Mouse (Mus musculus): ENCODE results near the gene Plekhm1. TPM values are rescaled to one million over a fixed set of nuclear protein-coding genes. Genes with fewer than 3 reads are reported as not detected.

The Plekhm1 gene
- polyA plus RNA-seq, 1 experiment from 2014 or later, result 8.5 TPM

DNA sequence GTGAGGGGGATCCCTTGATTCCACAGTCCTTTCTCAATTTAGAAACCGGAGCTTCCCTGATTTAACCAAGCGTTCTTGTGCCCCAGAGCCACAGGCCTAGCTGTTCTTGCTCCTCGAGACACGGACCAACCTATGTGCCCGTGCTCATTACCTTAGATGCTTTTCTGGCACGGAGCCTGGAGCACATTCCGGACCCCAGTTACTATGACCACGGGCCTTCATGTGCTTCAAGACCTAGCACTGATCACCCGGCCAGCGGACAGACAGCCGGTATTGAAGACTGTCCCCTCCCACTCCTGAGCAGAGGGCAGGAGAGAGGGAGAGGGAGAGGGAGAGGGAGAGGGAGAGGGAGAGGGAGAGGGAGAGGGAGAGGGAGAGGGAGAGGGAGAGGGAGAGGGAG lies 57.2 kb downstream of the Plekhm1 start:
- H3K27me3 ChIP-seq (replicated peaks; ENCODE audit: control insufficient read depth, insufficient read depth, low read length), result peaks cover 15% of the 10 kb centered on the region
- 21% methylated on average over 11 of the region's 11 CpGs for WGBS
- H3K9ac ChIP-seq (ENCODE audit: low read length), result peak overlapping the region; percentile 16; the same call in 1 of the 2 replicates
- no peak for ATAC-seq (replicated peaks; ENCODE audit: low FRiP score, low TSS enrichment, low read depth)
- peaks cover 5% of the 10 kb centered on the region; the same call in 1 of the 2 replicates for H3K9me3 ChIP-seq (ENCODE audit: control insufficient read depth, low read length)
- H3K4me1 ChIP-seq (replicated peaks; ENCODE audit: control insufficient read depth, insufficient read depth, low read length), result peaks cover 11% of the 10 kb centered on the region
- H3K36me3 ChIP-seq (ENCODE audit: control insufficient read depth, insufficient read depth, low read length), result no peaks in the 10 kb centered on the region
- peak overlapping the region; percentile 20 for H3K4me3 ChIP-seq (ENCODE audit: low read depth, low read length)
- peak overlapping the region; percentile 44 for H3K4me2 ChIP-seq (ENCODE audit: low read length)
- DNase-seq (ENCODE audit: low spot score), result peak; percentile 66
- H3K27ac ChIP-seq (ENCODE audit: low read depth), result peak overlapping the region; percentile 51; the same call in 1 of the 2 replicates

DNA sequence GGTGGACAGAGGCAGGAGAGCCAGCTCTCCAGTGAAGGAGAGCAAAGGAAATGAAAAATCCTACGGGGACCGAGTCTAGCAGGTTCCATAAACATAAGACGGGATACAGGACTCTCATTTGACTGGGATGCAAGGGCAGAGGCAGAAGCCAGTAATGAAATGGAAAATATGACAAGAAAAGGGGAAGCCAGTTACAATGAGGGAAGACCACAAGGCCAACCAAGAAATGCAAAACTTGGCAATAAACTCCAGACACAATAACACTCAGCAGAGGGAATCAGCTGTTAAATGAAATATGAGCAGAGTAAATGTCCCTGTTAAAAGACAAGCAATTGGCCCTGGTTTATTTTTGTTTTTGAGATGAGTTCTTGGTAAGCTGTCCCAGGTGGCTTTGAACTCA lies 58.5 kb downstream of the Plekhm1 start:
- H3K36me3 ChIP-seq (ENCODE audit: control insufficient read depth, insufficient read depth, low read length), result no peaks in the 10 kb centered on the region
- no peak overlapping the region for H3K9ac ChIP-seq (ENCODE audit: low read length)
- 0 out of 2 replicates have a peak, but pooled peaks cover 6% of the 10 kb centered on the region for H3K27me3 ChIP-seq (replicated peaks; ENCODE audit: control insufficient read depth, insufficient read depth, low read length)
- no peak overlapping the region for H3K4me3 ChIP-seq (ENCODE audit: low read depth, low read length)
- no peak overlapping the region; the same call in 1 of the 2 replicates for H3K4me2 ChIP-seq (ENCODE audit: low read length)
- peaks cover 5% of the 10 kb centered on the region; the same call in 1 of the 2 replicates for H3K9me3 ChIP-seq (ENCODE audit: control insufficient read depth, low read length)
- no peak overlapping the region for H3K27ac ChIP-seq (ENCODE audit: low read depth)
- DNase-seq (ENCODE audit: low spot score), result no peak
- peaks cover 11% of the 10 kb centered on the region for H3K4me1 ChIP-seq (replicated peaks; ENCODE audit: control insufficient read depth, insufficient read depth, low read length)
- WGBS, result 66% methylated on average over 3 of the region's 3 CpGs
- ATAC-seq (replicated peaks; ENCODE audit: low FRiP score, low TSS enrichment, low read depth), result no peak

DNA sequence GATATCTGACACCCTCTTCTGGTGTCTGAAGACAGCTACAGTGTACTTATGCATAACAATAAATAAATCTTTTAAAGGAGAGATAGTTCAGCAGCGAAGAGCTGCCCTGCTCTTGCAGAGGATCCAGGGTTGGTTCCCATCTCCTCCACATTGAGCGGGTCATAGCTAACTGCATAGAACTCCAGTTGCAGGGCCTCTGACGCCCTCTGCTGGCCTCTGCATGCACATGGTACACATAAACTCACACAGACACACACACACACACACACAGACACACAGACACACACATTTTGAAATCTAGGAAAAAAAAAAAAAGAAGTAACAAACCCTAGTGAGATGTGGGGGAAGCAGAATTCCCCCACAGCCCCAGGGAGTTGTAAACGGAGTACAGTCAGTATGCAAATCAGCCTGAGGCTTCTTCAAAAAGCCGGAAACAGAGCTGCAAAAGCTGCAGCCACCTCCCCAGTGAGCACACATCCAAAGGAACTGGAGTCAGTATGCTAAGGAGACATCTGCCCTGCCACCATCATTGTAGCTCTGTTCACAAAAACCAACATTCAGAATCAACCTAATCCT lies 60.2 kb downstream of the Plekhm1 start:
- Histone ChIP-seq H3K27ac (ENCODE audit: low read depth) (no peak overlapping the region), H3K4me2 (ENCODE audit: low read length) (no peak overlapping the region), H3K9ac (ENCODE audit: low read length) (no peak overlapping the region), H3K4me1 (replicated peaks; ENCODE audit: control insufficient read depth, insufficient read depth, low read length) (peaks cover 11% of the 10 kb centered on the region), H3K9me3 (ENCODE audit: control insufficient read depth, low read length) (peaks cover 5% of the 10 kb centered on the region; the same call in 1 of the 2 replicates), H3K27me3 (replicated peaks; ENCODE audit: control insufficient read depth, insufficient read depth, low read length) (0 out of 2 replicates have a peak, but pooled peaks cover 6% of the 10 kb centered on the region), H3K36me3 (ENCODE audit: control insufficient read depth, insufficient read depth, low read length) (no peaks in the 10 kb centered on the region), H3K4me3 (ENCODE audit: low read depth, low read length) (no peak overlapping the region)
- no peak for ATAC-seq (replicated peaks; ENCODE audit: low FRiP score, low TSS enrichment, low read depth)
- no peak for DNase-seq (ENCODE audit: low spot score)
- 87% methylated on average over 5 of the region's 5 CpGs for whole genome bisulfite sequencing

DNA sequence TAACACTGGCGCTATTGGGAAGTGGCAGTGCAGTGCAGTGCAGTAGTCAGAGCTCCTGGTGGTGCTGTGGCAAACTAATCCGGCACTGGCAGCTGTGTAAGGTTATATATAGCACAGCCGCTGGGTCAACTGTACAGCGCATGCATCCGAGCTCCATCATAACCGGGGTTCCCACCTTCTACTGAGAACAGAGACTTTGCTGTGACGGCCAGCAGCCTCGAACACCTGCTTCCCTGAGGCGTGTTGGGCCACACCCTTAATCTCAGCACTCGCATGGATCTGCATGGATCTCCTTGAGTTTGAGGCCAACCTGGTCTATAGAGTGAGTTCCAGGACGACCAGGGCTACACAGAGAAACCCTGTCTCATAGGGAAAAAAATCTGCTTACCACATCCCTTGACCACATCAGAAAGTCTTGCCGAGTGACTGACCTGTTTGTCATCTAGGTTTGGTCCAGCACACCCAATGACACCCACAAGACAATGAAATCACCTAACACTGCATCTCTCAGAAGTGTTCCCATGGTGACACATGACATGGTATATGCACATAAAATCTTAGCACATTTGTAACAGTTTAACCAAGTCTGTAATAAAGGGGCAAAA lies 61.7 kb downstream of the Plekhm1 start:
- 87% methylated on average over 12 of the region's 12 CpGs for WGBS
- H3K27me3 ChIP-seq (replicated peaks; ENCODE audit: control insufficient read depth, insufficient read depth, low read length), result 0 out of 2 replicates have a peak, but pooled peaks cover 2% of the 10 kb centered on the region
- no peak for DNase-seq (ENCODE audit: low spot score)

DNA sequence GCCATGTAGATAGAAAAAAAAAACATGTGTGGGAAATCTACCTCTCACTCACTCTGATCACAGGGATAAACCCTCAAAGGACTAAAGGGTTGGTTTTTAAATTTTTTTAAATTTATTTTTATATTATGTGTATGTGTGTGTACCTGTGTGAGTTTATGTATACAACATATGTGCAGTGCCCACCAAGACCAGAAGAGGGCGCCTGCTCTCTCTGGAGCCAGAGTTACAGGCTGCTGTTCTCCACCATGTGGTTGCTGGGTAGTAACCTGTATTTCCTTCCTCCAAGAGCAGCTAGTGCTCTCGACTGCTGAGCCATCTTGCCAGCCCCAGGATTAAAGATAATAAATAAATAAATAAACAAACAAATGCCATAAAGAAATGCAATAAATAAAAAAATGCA lies 62.8 kb downstream of the Plekhm1 start:
- H3K36me3 ChIP-seq (ENCODE audit: control insufficient read depth, insufficient read depth, low read length), result no peaks in the 10 kb centered on the region
- 74% methylated on average over 2 of the region's 2 CpGs for WGBS
- H3K4me2 ChIP-seq (ENCODE audit: low read length), result no peak overlapping the region
- H3K27ac ChIP-seq (ENCODE audit: low read depth), result no peak overlapping the region
- peaks cover 3% of the 10 kb centered on the region; the same call in 1 of the 2 replicates for H3K4me1 ChIP-seq (replicated peaks; ENCODE audit: control insufficient read depth, insufficient read depth, low read length)
- peaks cover 5% of the 10 kb centered on the region; the same call in 1 of the 2 replicates for H3K9me3 ChIP-seq (ENCODE audit: control insufficient read depth, low read length)
- H3K27me3 ChIP-seq (replicated peaks; ENCODE audit: control insufficient read depth, insufficient read depth, low read length), result no peaks in the 10 kb centered on the region
- no peak for DNase-seq (ENCODE audit: low spot score)
- no peak overlapping the region for H3K9ac ChIP-seq (ENCODE audit: low read length)
- H3K4me3 ChIP-seq (ENCODE audit: low read depth, low read length), result no peak overlapping the region
- no peak for ATAC-seq (replicated peaks; ENCODE audit: low FRiP score, low TSS enrichment, low read depth)

More for the DNA sequence above, 61.7 kb downstream of the Plekhm1 start:
- Histone ChIP-seq H3K27ac (ENCODE audit: low read depth) (no peak overlapping the region), H3K4me3 (ENCODE audit: low read depth, low read length) (no peak overlapping the region), H3K4me1 (replicated peaks; ENCODE audit: control insufficient read depth, insufficient read depth, low read length) (peaks cover 3% of the 10 kb centered on the region; the same call in 1 of the 2 replicates), H3K36me3 (ENCODE audit: control insufficient read depth, insufficient read depth, low read length) (no peaks in the 10 kb centered on the region), H3K9me3 (ENCODE audit: control insufficient read depth, low read length) (peaks cover 5% of the 10 kb centered on the region; the same call in 1 of the 2 replicates), H3K9ac (ENCODE audit: low read length) (no peak overlapping the region), H3K4me2 (ENCODE audit: low read length) (no peak overlapping the region)
- no peak for ATAC-seq (replicated peaks; ENCODE audit: low FRiP score, low TSS enrichment, low read depth)

DNA sequence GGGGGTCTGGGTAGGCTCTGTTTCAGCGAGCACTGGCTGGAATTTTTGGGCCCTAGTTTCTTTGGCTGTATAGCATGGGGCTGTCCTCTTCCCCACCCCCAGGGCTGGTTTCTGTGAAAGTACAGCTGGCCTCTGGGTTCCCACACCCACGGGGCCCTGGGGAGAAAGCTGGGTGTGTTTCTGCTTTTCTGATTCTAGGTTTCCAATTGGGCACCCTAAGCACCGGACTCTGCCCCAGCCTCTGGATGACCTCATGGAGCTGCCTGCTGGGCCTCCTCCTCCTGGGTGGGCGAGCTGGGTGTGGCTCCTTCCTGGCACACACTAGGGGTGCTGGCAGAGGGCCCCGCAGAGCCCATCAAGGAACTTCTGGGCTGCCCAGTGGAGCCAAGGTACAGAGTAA lies 65.8 kb downstream of the Plekhm1 start:
- H3K4me3 ChIP-seq (ENCODE audit: low read depth, low read length), result no peak overlapping the region
- peak; percentile 77 for DNase-seq (ENCODE audit: low spot score)
- peak overlapping the region; percentile 5; the same call in 1 of the 2 replicates for H3K4me2 ChIP-seq (ENCODE audit: low read length)
- no peaks in the 10 kb centered on the region for H3K36me3 ChIP-seq (ENCODE audit: control insufficient read depth, insufficient read depth, low read length)
- 0 out of 2 replicates have a peak, but pooled peaks cover 3% of the 10 kb centered on the region for H3K4me1 ChIP-seq (replicated peaks; ENCODE audit: control insufficient read depth, insufficient read depth, low read length)
- WGBS, result 49% methylated on average over 5 of the region's 5 CpGs
- no peaks in the 10 kb centered on the region for H3K27me3 ChIP-seq (replicated peaks; ENCODE audit: control insufficient read depth, insufficient read depth, low read length)
- H3K27ac ChIP-seq (ENCODE audit: low read depth), result peak overlapping the region; percentile 58
- peak; percentile 81 for ATAC-seq (replicated peaks; ENCODE audit: low FRiP score, low TSS enrichment, low read depth)
- H3K9ac ChIP-seq (ENCODE audit: low read length), result peak overlapping the region; percentile 8; the same call in 1 of the 2 replicates
- no peaks in the 10 kb centered on the region for H3K9me3 ChIP-seq (ENCODE audit: control insufficient read depth, low read length)

DNA sequence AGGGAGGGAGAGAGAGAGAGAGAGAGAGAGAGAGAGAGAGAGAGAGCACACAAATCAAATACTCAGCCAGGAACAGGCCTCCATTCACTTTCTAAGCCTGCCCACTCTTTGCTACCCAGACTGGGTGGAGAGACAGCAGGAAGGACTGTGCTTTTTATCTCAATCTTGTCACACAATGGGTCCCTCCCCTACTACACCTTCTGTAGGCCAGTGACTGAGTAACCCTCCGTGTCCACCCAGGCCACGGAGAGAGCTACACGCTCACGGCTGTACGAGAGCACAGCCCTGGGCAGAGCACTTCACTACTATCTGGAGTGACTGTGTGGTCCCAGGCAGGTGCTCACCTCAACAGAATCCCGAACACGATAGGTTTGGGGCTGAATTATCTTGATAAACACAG lies 66.3 kb downstream of the Plekhm1 start:
- WGBS, result 56% methylated on average over 7 of the region's 7 CpGs
- ATAC-seq (replicated peaks; ENCODE audit: low FRiP score, low TSS enrichment, low read depth) (peak; percentile 63; the same call in 1 of the 2 replicates), DNase-seq (ENCODE audit: low spot score) (no peak)
- Histone ChIP-seq H3K27me3 (replicated peaks; ENCODE audit: control insufficient read depth, insufficient read depth, low read length) (no peaks in the 10 kb centered on the region), H3K4me3 (ENCODE audit: low read depth, low read length) (no peak overlapping the region), H3K9ac (ENCODE audit: low read length) (peak overlapping the region; percentile 8; the same call in 1 of the 2 replicates), H3K4me2 (ENCODE audit: low read length) (peak overlapping the region; percentile 5; the same call in 1 of the 2 replicates), H3K9me3 (ENCODE audit: control insufficient read depth, low read length) (no peaks in the 10 kb centered on the region), H3K4me1 (replicated peaks; ENCODE audit: control insufficient read depth, insufficient read depth, low read length) (0 out of 2 replicates have a peak, but pooled peaks cover 3% of the 10 kb centered on the region), H3K27ac (ENCODE audit: low read depth) (peak overlapping the region; percentile 58), H3K36me3 (ENCODE audit: control insufficient read depth, insufficient read depth, low read length) (no peaks in the 10 kb centered on the region)

DNA sequence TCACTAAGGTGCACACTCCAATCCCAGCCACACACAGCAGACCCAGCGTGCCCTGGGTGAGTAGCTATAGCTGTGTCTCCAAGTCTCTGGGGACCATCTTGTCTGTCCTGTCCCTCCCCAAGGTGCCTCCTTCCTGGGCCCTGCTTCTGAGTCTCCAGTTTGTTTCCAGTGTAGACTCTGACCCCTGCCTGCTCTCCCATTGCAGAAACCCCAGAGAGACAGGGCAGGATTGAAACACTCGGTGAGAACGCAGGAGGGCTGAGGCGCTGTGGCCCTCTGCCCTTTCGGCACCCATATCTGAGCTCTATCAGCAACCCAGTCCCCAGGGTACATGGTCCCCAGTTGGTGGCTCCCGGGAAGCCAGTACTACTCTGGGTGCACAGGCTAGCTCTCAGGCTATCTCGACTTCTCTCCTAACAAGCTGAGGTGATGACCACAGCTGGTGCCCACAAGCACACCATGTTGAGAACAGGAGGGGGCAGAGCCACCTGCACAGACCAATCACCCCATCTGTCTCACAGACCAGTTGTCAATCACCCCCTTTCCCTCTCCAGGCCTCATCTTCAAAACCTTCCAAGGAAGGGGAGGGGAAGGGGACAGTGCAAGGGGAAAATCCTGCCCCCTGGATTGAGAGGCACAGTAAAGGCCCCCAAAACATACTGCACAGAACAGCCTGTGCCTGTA lies 66.9 kb downstream of the Plekhm1 start:
- Histone ChIP-seq H3K4me1 (replicated peaks; ENCODE audit: control insufficient read depth, insufficient read depth, low read length) (0 out of 2 replicates have a peak, but pooled peaks cover 6% of the 10 kb centered on the region), H3K27me3 (replicated peaks; ENCODE audit: control insufficient read depth, insufficient read depth, low read length) (no peaks in the 10 kb centered on the region), H3K4me3 (ENCODE audit: low read depth, low read length) (no peak overlapping the region), H3K9me3 (ENCODE audit: control insufficient read depth, low read length) (no peaks in the 10 kb centered on the region), H3K4me2 (ENCODE audit: low read length) (0 out of 2 replicates have a peak overlapping the region, but pooled peaks have one; percentile 9), H3K27ac (ENCODE audit: low read depth) (peak overlapping the region; percentile 58), H3K36me3 (ENCODE audit: control insufficient read depth, insufficient read depth, low read length) (no peaks in the 10 kb centered on the region), H3K9ac (ENCODE audit: low read length) (no peak overlapping the region)
- ATAC-seq (replicated peaks; ENCODE audit: low FRiP score, low TSS enrichment, low read depth), result no peak
- no peak for DNase-seq (ENCODE audit: low spot score)
- 80% methylated on average over 7 of the region's 7 CpGs for WGBS

All from intestine, embryonic 14.5 days (tissue).